Mouse (Mus musculus) forebrain, embryonic 14.5 days (tissue): ENCODE measurements around the gene Rbp1. TPM values are rescaled to one million over a fixed set of nuclear protein-coding genes. Genes with fewer than 3 reads are reported as not detected.

ENCODE experiments used
- ATAC-seq: fragments of 200-750 bp; cut with Nextera tagmentation; 2 replicates; pipeline ENCODE4 v1.8.0; 2017; ENCODE audit warnings: mild to moderate bottlenecking, moderate library complexity
- DNase-seq: peaks from one replicate; pipeline ENCODE4 v3.0.0-alpha.2; 2015; ENCODE audit warnings: low spot score
- H3K27ac ChIP-seq: fragments of 300-500 bp; sonication (generic); 2 replicates; pipeline ENCODE4 v1.5.1; 2014; ENCODE audit warnings: low read depth, mild to moderate bottlenecking, control low read depth, low read length, moderate library complexity
- H3K27me3 ChIP-seq: fragments of 300-500 bp; sonication (generic); replicated peaks from 2 replicates; pipeline ENCODE4 v1.6.1; 2014; ENCODE audit warnings: low read length, control low read depth, mixed read lengths; ENCODE audit not compliant: control insufficient read depth, insufficient read depth
- H3K36me3 ChIP-seq: fragments of 300-500 bp; sonication (generic); 2 replicates; pipeline ENCODE4 v1.6.1; 2014; ENCODE audit warnings: low read length, control low read depth; ENCODE audit not compliant: control insufficient read depth, insufficient read depth
- H3K4me1 ChIP-seq: fragments of 300-500 bp; sonication (generic); 2 replicates; pipeline ENCODE4 v1.6.1; 2014; ENCODE audit warnings: antibody characterized with exemption, low read length, control low read depth; ENCODE audit not compliant: control insufficient read depth, insufficient read depth
- H3K4me2 ChIP-seq: fragments of 300-500 bp; sonication (generic); 2 replicates; pipeline ENCODE4 v1.6.1; 2014; ENCODE audit warnings: mild to moderate bottlenecking, control low read depth, low read length
- H3K4me3 ChIP-seq: fragments of 300-500 bp; sonication (generic); 2 replicates; pipeline ENCODE4 v1.5.1; 2014; ENCODE audit warnings: low read depth, low read length, control low read depth
- H3K9ac ChIP-seq: fragments of 300-500 bp; sonication (generic); 2 replicates; pipeline ENCODE4 v1.6.1; 2014; ENCODE audit warnings: mild to moderate bottlenecking, low read length, control low read depth, moderate library complexity
- H3K9me3 ChIP-seq: fragments of 300-500 bp; sonication (generic); replicated peaks from 2 replicates; pipeline ENCODE4 v1.6.1; 2016; ENCODE audit warnings: low read length, control low read depth, mixed read lengths; ENCODE audit not compliant: control insufficient read depth
- WGBS: fragments of 180-500 bp; shearing (Covaris S2); extraction: QIAGEN DNeasy Blood & Tissue Kit; methylation state at CpG from one replicate; pipeline ENCODE4 v1.1.7; 2014; 5-methylcytosine and 5-hydroxymethylcytosine counted together
- polyA plus RNA-seq: library from polyadenylated mRNA; unstranded; fragments of >200 nt; fragmentation: Nextera tagmentation; extraction: Ambion mirVana; gene quantifications from 2 replicates; pipeline ENCODE4 v1.2.1, GENCODE M21; 2014

Gene Rbp1
- polyA plus RNA-seq, 1 experiment from 2014 or later = 66.1 TPM

GRCm38 (mm10) chr9:98492821-98493220 is 70.1 kb downstream of the Rbp1 start:
- ATAC-seq = no peak
- H3K27me3 ChIP-seq = no peaks in the 10 kb centered on the region
- no peak overlapping the region for H3K27ac ChIP-seq
- no peaks in the 10 kb centered on the region for H3K36me3 ChIP-seq
- H3K4me2 ChIP-seq = no peak overlapping the region
- 91% methylated on average over 1 of the region's 1 CpGs for WGBS
- H3K9me3 ChIP-seq = no peaks in the 10 kb centered on the region
- DNase-seq = no peak
- 0 out of 2 replicates have a peak, but pooled peaks cover 3% of the 10 kb centered on the region for H3K4me1 ChIP-seq
- H3K4me3 ChIP-seq = no peak overlapping the region
- no peak overlapping the region for H3K9ac ChIP-seq

Other genes with a start within 250 kb of the Rbp1 start
- 2.5 and 2.8 TPM in 2 replicates for gene Nmnat3, start 135.5 kb upstream of the Rbp1 start, polyA plus RNA-seq
- gene Rbp2, start 63.2 kb downstream of the Rbp1 start, polyA plus RNA-seq = 0.37 and 0.47 TPM in 2 replicates
- 150 and 151 TPM in 2 replicates for gene Copb2, start 140.8 kb downstream of the Rbp1 start, polyA plus RNA-seq
- gene Mrps22, start 178.7 kb downstream of the Rbp1 start, polyA plus RNA-seq = 64.5 and 69.5 TPM in 2 replicates